Mouse (Mus musculus) embryo, embryonic 9.5 days (tissue): ENCODE results near the gene Zpr1.

Experiments used
- DNase-seq: peaks from one replicate; pipeline ENCODE4 v3.0.0-alpha.2; 2017; ENCODE audit errors: extremely low spot score

Gene Zpr1

DNA sequence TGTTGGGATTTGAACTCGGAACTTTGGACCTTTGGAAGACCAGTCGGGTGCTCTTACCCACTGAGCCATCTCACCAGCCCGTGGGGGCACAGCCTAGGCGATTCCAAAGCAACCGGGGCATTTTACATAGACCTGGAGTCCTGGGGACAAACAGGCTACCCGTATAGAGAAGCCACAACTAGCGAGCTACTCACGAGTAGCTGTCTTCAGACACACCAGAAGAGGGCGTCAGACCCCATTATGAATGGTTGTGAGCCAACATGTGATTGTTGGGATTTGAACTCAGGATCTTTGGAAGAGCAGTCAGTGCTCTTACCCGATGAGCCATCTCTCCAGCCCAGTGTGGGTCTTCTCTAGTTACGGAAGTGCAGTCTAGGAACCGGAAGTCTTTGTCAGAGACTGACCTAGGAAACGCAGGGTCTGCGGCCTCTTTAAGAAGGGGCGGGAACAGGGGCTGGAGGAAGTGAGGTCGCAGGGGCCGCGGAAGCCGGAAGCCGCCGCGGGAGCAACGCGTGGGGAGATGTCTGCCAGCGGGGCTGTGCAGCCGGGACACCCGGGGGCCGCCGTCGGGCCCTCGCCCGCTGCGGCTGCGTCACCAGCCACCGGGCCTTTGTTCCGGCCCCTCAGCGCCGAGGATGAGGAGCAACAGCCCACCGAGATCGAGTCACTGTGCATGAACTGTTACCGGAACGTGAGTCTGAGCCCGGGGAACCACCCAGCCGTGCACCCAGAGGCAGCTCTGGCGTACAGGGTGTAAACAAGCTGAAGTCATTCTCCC is at the start of gene Zpr1:
Gene Zpr1, plus strand, starts transcription at position 388 of the 778 bp plus-strand sequence.
- peak; percentile 89 for DNase-seq

DNA sequence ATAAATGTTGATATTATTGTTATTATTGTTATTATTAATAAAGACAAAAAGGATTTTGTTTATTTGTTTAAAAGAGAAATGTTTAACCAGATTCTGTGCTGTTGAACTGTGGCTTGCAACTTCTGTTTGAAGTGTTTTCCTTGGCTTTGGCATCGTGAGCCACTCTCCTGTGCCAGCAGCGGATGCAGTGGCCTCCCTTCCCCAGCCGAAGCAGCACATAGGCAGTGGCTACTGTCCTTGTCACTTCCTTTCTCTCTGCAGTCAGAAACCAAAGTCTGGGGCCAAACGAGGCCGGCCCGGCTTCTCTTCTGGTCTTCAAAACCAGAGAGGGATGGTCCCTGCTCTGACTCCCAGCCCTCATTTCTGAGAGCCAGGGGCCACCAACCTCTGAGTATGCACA is 49.8 kb upstream of the Zpr1 start:
- DNase-seq = no peak

GRCm38 (mm10) chr9:46224101-46224500 is 48.8 kb upstream of the Zpr1 start:
- no peak for DNase-seq

GRCm38 (mm10) chr9:46224945-46225660 is 47.8 kb upstream of the Zpr1 start:
- DNase-seq = no peak

GRCm38 (mm10) chr9:46227064-46227614 is 45.7 kb upstream of the Zpr1 start:
- no peak for DNase-seq

DNA sequence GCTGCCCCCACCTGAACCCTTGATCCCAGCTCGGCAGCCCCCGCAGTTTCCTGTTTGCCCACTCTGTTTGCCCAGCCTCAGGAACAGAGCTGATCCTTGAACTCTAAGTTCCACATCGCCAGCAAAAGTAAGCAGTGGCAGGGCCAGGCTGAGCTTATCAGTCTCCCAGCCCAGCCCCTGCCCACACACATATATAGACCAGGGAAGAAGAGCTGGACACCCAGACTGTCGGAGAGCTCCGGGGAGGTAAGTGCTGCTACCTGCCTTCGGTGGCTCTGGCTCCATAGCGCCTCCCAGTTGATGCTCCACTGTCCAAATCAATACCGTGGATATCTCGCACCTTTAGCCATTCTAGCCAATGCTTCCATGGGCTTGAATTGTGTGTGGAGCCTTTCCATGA is 44.4 kb upstream of the Zpr1 start, which contains the start of gene Apoa1:
Gene Apoa1, plus strand, starts transcription at position 90 of the 400 bp plus-strand sequence.
- no peak for DNase-seq

DNA sequence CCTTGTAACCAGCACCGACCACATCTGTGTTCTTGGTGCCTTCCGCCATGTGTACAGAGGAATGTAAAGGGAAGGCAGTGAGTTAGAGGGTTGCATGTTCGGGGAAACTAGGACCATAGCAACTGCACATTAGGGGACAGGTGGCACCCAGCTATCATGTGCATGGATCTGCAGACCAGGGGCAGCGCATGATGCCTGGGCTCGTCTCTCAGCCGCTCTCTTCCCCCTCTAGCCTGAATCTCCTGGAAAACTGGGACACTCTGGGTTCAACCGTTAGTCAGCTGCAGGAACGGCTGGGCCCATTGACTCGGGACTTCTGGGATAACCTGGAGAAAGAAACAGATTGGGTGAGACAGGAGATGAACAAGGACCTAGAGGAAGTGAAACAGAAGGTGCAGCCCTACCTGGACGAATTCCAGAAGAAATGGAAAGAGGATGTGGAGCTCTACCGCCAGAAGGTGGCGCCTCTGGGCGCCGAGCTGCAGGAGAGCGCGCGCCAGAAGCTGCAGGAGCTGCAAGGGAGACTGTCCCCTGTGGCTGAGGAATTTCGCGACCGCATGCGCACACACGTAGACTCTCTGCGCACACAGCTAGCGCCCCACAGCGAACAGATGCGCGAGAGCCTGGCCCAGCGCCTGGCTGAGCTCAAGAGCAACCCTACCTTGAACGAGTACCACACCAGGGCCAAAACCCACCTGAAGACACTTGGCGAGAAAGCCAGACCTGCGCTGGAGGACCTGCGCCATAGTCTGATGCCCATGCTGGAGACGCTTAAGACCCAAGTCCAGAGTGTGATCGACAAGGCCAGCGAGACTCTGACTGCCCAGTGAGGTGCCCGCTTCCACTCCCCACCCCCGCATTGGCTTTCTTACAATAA is 43.1 kb upstream of the Zpr1 start:
- peak; percentile 84 for DNase-seq

GRCm38 (mm10) chr9:46230450-46230975 is 42.4 kb upstream of the Zpr1 start:
- DNase-seq = no peak

GRCm38 (mm10) chr9:46235196-46235595 is 37.7 kb upstream of the Zpr1 start:
- no peak for DNase-seq

DNA sequence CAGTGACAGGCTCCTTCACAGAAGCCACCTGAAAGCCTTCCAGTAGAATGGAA is 37.4 kb upstream of the Zpr1 start, which contains the start of gene Apoc3:
Gene Apoc3, minus strand, starts transcription at position 41 of the 53 bp plus-strand sequence.
- no peak for DNase-seq

- no peak for DNase-seq
These were observed 37.2 kb upstream of the Zpr1 start for GRCm38 (mm10) chr9:46235649-46236048.

DNA sequence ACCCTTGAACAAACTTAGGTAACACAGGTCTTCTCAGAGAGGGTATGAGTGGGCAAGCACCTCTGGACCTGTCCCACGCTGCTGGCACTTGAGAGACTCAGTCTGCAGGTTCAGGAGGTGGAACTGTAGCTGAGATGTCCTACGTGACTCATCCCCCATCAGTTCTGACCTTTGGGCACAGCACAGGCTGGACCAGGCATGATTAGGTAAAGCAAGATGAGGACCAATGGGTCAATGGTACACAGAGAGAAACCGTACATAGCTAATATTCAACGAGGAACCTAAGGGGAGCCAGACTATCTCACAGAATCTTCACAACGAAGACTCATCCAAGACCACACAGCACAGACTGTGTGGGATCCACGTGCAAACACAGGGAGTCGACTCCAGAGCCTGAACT is 34.0 kb upstream of the Zpr1 start:
- DNase-seq = no peak

DNA sequence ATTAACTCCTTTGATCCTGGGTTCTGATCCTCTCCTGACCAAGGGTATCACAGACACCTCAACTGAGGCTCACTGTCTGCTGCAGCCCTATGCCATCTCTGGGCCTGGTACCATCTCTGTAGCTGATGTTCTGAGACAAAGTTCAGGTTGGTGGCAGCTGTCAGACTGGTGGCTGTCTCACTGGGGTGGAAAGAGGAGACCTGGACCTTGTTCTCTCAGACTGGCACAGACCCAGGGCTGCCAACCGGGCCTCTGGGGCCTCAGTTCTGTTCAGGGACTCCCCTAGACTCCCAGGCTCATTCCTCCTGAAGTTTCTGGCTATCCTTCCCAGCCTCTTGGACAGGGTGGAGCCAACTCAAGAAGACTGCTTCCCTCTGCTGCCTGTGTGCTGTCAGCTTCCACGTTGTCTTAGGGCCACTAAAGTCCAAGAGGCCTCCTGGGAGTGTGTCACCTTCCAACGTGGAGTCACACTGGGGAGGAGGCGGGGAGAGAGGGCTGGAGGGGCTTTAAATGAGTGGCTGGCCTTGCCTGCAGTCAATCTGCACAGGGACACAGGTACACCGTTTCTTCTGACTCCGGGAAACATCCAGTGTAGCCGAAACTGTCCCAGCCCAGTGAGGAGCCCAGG is 32.2 kb upstream of the Zpr1 start, which contains the start of gene Apoa4:
Gene Apoa4, plus strand, starts transcription at position 171 of the 628 bp plus-strand sequence.
- no peak for DNase-seq

DNA sequence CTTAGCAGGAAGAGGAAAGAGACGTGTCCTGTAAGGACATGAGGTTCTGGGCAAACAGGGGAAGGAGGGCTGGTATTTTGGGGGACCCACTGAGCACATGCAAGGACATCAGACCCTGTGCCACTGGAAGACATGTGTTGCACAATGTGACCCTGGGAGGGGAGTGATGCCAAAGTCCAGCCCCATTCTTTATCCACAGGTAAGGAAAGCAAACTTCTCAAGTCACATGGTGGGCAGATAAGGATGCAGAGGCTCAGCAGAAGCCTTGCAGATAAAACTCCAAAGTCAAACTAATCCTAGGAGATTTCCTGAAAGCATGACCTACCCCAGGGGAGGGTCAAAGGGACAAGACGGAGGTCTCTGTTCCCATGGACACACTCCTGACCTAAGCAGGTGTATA is 31.0 kb upstream of the Zpr1 start:
- DNase-seq = no peak

DNA sequence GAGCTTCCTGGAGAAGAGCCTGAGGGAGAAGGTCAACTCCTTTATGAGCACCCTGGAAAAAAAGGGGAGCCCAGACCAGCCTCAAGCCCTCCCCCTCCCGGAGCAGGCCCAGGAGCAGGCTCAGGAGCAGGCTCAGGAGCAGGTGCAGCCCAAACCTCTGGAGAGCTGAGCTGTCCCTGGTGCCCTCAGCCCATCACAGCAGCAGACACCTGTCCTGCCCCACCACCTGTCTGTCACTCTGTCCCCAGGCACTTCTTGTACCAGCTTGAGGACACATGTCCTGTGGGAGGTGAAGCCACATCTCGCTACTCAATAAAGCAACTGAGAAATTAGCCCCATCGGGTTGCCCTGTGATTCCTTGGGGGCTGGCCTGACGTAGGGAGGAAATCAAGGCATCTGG is 29.7 kb upstream of the Zpr1 start:
- DNase-seq = no peak

DNA sequence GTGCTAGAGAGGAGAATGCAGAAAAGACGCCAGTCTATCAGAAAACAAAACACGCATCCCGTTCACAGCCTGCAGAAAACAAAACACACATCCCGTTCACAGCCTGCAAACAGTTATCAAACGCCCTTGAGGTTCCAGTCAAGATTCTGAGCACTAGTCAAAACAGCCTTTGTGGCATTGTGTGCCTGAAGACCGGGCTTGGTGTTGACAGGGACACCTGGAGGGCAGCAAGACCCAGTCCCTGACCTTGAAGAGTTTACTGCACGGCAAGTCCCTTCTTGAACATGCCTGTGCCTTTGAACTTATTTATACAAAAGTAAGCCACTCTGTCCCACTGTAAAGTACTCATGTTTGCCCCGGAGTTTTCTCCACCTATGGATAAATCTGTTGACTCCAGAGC is 29.3 kb upstream of the Zpr1 start:
- no peak for DNase-seq

GRCm38 (mm10) chr9:46246752-46247324 is 26.0 kb upstream of the Zpr1 start:
- peak; percentile 80 for DNase-seq

DNA sequence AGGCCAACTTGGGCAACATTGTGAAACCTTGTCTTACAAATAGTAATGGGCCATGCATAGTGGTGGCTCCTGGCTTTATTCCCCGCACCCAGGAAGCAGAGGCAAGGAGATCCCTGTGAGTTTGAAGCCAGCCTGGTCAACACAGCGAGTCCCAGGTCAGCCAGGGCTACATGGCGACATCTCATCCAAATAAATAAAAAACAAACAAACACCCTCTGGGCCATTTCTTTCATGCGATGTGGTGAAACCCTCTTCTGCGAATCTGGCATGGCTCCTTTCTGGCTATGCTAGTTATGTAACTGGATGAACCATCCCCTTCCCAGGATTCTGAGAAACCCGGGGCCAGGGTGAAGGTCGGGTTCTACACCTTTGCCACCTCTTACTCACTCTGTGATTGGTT is 16.7 kb upstream of the Zpr1 start:
- no peak for DNase-seq

- no peak for DNase-seq
These were observed 16.0 kb upstream of the Zpr1 start for GRCm38 (mm10) chr9:46256658-46257385.

DNA sequence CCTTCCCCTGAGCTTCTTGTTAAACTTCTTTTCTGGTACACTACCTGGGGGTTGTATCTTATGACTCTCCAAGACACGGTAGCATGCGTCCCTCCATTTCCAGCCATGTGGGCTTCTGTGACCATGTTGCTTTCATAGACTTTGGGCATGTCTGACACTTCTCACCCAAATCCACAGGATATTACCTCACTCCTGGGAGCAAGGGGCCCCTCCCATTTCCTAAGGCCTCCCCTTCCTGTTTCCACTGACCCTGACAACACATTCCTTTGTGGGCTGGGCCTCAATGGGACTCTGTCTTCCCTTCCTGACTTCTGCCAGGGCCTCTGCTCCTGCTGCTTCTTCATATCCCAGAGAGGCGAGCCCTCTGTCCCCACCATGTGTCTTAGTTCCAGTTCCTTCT is 15.3 kb upstream of the Zpr1 start:
- no peak for DNase-seq

- no peak for DNase-seq
These were observed 13.8 kb upstream of the Zpr1 start for GRCm38 (mm10) chr9:46259111-46259510.
